Mouse (Mus musculus) bone marrow macrophage, adult 2 months (primary cell): ENCODE results near the gene Vmn1r228.

Source experiments
- CTCF ChIP-seq: IDR thresholded peaks from 2 replicates; pipeline ENCODE4 v1.5.1; 2012; ENCODE audit warnings: low read depth, mild to moderate bottlenecking, low read length, moderate library complexity
- POLR2A ChIP-seq: IDR thresholded peaks from 2 replicates; pipeline ENCODE4 v1.6.1; 2012; ENCODE audit warnings: mild to moderate bottlenecking, low read depth, low read length, borderline replicate concordance

- TF ChIP-seq CTCF, result no peak
- TF ChIP-seq POLR2A, result no peak
These were observed 56.4 kb downstream of the Vmn1r228 start, which contains the start of gene Vmn1r227 for GRCm38 (mm10) chr17:20729543-20729942.
